In genomic region chr2:121219994-121220393, GRCm38 (mm10) we compare ENCODE assay signal across 13 mouse cellular contexts. TPM values are rescaled to one million over a fixed set of nuclear protein-coding genes. Genes with fewer than 3 reads are reported as not detected.
DNase-seq lines count a peak whose midpoint lies in the region.
"Had no signal": no experiment of that assay in that cellular context is flagged by ENCODE, and none has a peak within 500 bp of the region (broad histone marks: within the 10 kb centered on the region; RNA-seq: fewer than 3 reads in every experiment).

No protein-coding gene starts in this region.

- DNase-seq in adrenal gland, adult 2 months = peak; percentile 67
- no peak for DNase-seq in adrenal gland, postnatal 25 days
- peak; percentile 7 for DNase-seq in 3134 (ENCODE audit: extremely low read depth, insufficient read length, low spot score)
- peak; percentile 11 for DNase-seq in Muller cell, postnatal 12 days (ENCODE audit: inconsistent ontology term)
- peak; percentile 44 for DNase-seq in induced T-regulatory cell, adult 2 months (ENCODE audit: low read depth)
- DNase-seq in right cerebral cortex, postnatal 10 days (ENCODE audit: low spot score in 2 of 2) = no peak
- no peak for DNase-seq in frontal cortex, postnatal 10 days (ENCODE audit: low spot score in 2 of 2)
- DNase-seq: cerebellum, adult 8-10 months; cerebellum, postnatal 14 days; embryo, embryonic 11 days; gastrocnemius, postnatal 10 days; kidney, adult 11 months; kidney, adult 9 months had no signal

RNA-seq across cellular contexts. Expression of gene Zscan29, which starts 49.1 kb away (rescaled TPM):
- 10 to 100 TPM; 13.5 to 19.6 TPM for total RNA-seq in adrenal gland, adult 2 months (2021)
- 2.6 and 3.1 TPM in 2 replicates for polyA plus RNA-seq in adrenal gland, adult 2 months (2012; rRNA removed)
- 20.7 and 22.9 TPM in 2 replicates for total RNA-seq in adrenal gland, postnatal 25 days (2021)

RNA-seq across cellular contexts. Expression of gene Tubgcp4, which starts 49.5 kb away (rescaled TPM):
- total RNA-seq in adrenal gland, adult 2 months (2021) = 10 to 100 TPM; 38.6 to 42.4 TPM
- polyA plus RNA-seq in adrenal gland, adult 2 months (2012; rRNA removed) = 28.4 and 42.1 TPM in 2 replicates
- 47.1 and 56.7 TPM in 2 replicates for total RNA-seq in adrenal gland, postnatal 25 days (2021)

RNA-seq across cellular contexts. Expression of gene Trp53bp1, which starts 51.2 kb away (rescaled TPM):
- 10 to 100 TPM; 52.2 to 67.9 TPM for total RNA-seq in adrenal gland, adult 2 months (2021)
- 25.1 and 33.4 TPM in 2 replicates for polyA plus RNA-seq in adrenal gland, adult 2 months (2012; rRNA removed)
- 82.8 and 89.4 TPM in 2 replicates for total RNA-seq in adrenal gland, postnatal 25 days (2021)

Comparison
In these comparisons a context has a peak if more than half of its experiments do, and no peak if none do; other contexts are left out.
1. DNase-seq: peak in adrenal gland, adult 2 months (single experiment), 3134 (single experiment), Muller cell, postnatal 12 days (single experiment) and induced T-regulatory cell, adult 2 months (single experiment); none in adrenal gland, postnatal 25 days (single experiment), right cerebral cortex, postnatal 10 days (0 of 2) and frontal cortex, postnatal 10 days (0 of 2).